Mouse (Mus musculus): ENCODE measurements around the gene Fpr3. TPM values are rescaled to one million over a fixed set of nuclear protein-coding genes. Genes with fewer than 3 reads are reported as not detected.
A peak's percentile ranks its signal among the peaks of the same experiment; 100 is the strongest.

Fpr3 gene
- polyA plus RNA-seq, 2 experiments, result not detected

GRCm38 (mm10) chr17:17845187-17846027, 42.2 kb upstream of the Fpr3 start:
- WGBS, result 72% methylated on average over 10 of the region's 10 CpGs
- Histone ChIP-seq H3K9me3 (ENCODE audit: control insufficient read depth, low read length) (no peaks in the 10 kb centered on the region), H3K4me3 (replicated peaks; ENCODE audit: low read length) (no peak overlapping the region), H3K9ac (ENCODE audit: low read depth, low read length, severe bottlenecking) (no peak overlapping the region), H3K4me2 (replicated peaks; ENCODE audit: low read depth, low read length, severe bottlenecking) (no peak overlapping the region), H3K36me3 (ENCODE audit: control insufficient read depth, insufficient read depth, low read length) (peaks cover 38% of the 10 kb centered on the region), H3K27me3 (ENCODE audit: control insufficient read depth, insufficient read depth, low read length) (no peaks in the 10 kb centered on the region), H3K4me1 (ENCODE audit: control insufficient read depth, insufficient read depth, low read length) (no peaks in the 10 kb centered on the region), H3K27ac (replicated peaks; ENCODE audit: low read depth, low read length) (no peak overlapping the region)
- DNase-seq (ENCODE audit: low spot score) (no peak), ATAC-seq (ENCODE audit: low FRiP score, low read depth) (no peak)
- TF ChIP-seq POLR2A (IDR thresholded peaks at IDR 0.05; ENCODE audit: borderline replicate concordance, extremely low read depth, insufficient read depth, insufficient read length), result no peak

GRCm38 (mm10) chr17:17848988-17849387, 38.7 kb upstream of the Fpr3 start:
- no peak for ATAC-seq (ENCODE audit: low FRiP score, low read depth)
- no peak for DNase-seq (ENCODE audit: low spot score)

GRCm38 (mm10) chr17:17849906-17850712, 37.5 kb upstream of the Fpr3 start:
- DNase-seq (ENCODE audit: low spot score) (no peak), ATAC-seq (ENCODE audit: low FRiP score, low read depth) (no peak)
- 23% methylated on average over 52 of the region's 55 CpGs for WGBS
- Histone ChIP-seq H3K4me3 (replicated peaks; ENCODE audit: low read length) (no peak overlapping the region), H3K9me3 (ENCODE audit: control insufficient read depth, low read length) (no peaks in the 10 kb centered on the region), H3K27me3 (ENCODE audit: control insufficient read depth, insufficient read depth, low read length) (no peaks in the 10 kb centered on the region), H3K4me1 (ENCODE audit: control insufficient read depth, insufficient read depth, low read length) (peaks cover 9% of the 10 kb centered on the region; the same call in 1 of the 2 replicates), H3K4me2 (replicated peaks; ENCODE audit: low read depth, low read length, severe bottlenecking) (no peak overlapping the region), H3K36me3 (ENCODE audit: control insufficient read depth, insufficient read depth, low read length) (peaks cover 18% of the 10 kb centered on the region; the same call in 1 of the 2 replicates), H3K9ac (ENCODE audit: low read depth, low read length, severe bottlenecking) (no peak overlapping the region), H3K27ac (replicated peaks; ENCODE audit: low read depth, low read length) (no peak overlapping the region)
- TF ChIP-seq POLR2A (IDR thresholded peaks at IDR 0.05; ENCODE audit: borderline replicate concordance, extremely low read depth, insufficient read depth, insufficient read length), result no peak

More at GRCm38 (mm10) chr17:17848988-17849387, 38.7 kb upstream of the Fpr3 start:
- Histone ChIP-seq H3K4me1 (ENCODE audit: control insufficient read depth, insufficient read depth, low read length) (no peaks in the 10 kb centered on the region), H3K9ac (ENCODE audit: low read depth, low read length, severe bottlenecking) (no peak overlapping the region), H3K27ac (replicated peaks; ENCODE audit: low read depth, low read length) (no peak overlapping the region), H3K27me3 (ENCODE audit: control insufficient read depth, insufficient read depth, low read length) (no peaks in the 10 kb centered on the region), H3K4me3 (replicated peaks; ENCODE audit: low read length) (no peak overlapping the region), H3K9me3 (ENCODE audit: control insufficient read depth, low read length) (no peaks in the 10 kb centered on the region), H3K4me2 (replicated peaks; ENCODE audit: low read depth, low read length, severe bottlenecking) (no peak overlapping the region), H3K36me3 (ENCODE audit: control insufficient read depth, insufficient read depth, low read length) (peaks cover 15% of the 10 kb centered on the region; the same call in 1 of the 2 replicates)
- 82% methylated on average over 2 of the region's 2 CpGs for WGBS
- TF ChIP-seq POLR2A (IDR thresholded peaks at IDR 0.05; ENCODE audit: borderline replicate concordance, extremely low read depth, insufficient read depth, insufficient read length), result no peak

GRCm38 (mm10) chr17:17855064-17855838, 32.4 kb upstream of the Fpr3 start, which contains the start of gene Has1:
Has1 (minus strand) TSS chr17:17855205.
- H3K4me2 ChIP-seq (replicated peaks; ENCODE audit: low read depth, low read length, severe bottlenecking), result no peak within 1 kb of the TSS
- H3K27me3 ChIP-seq (ENCODE audit: control insufficient read depth, insufficient read depth, low read length), result no peaks in the 10 kb centered on the region
- ATAC-seq (ENCODE audit: low FRiP score, low read depth) (peak; percentile 38; the same call in 1 of the 2 replicates), DNase-seq (ENCODE audit: low spot score) (no peak)
- no peak within 1 kb of the TSS for H3K4me3 ChIP-seq (replicated peaks; ENCODE audit: low read length)
- no peaks in the 10 kb centered on the region for H3K9me3 ChIP-seq (ENCODE audit: control insufficient read depth, low read length)
- TF ChIP-seq POLR2A (IDR thresholded peaks at IDR 0.05; ENCODE audit: borderline replicate concordance, extremely low read depth, insufficient read depth, insufficient read length), result no peak
- WGBS, result 14% methylated on average over 8 of the region's 8 CpGs
- H3K36me3 ChIP-seq (ENCODE audit: control insufficient read depth, insufficient read depth, low read length), result peaks cover 16% of the 10 kb centered on the region
- H3K9ac ChIP-seq (ENCODE audit: low read depth, low read length, severe bottlenecking), result no peak within 1 kb of the TSS
- H3K4me1 ChIP-seq (ENCODE audit: control insufficient read depth, insufficient read depth, low read length), result peaks cover 10% of the 10 kb centered on the region; the same call in 1 of the 2 replicates
- H3K27ac ChIP-seq (replicated peaks; ENCODE audit: low read depth, low read length), result no peak within 1 kb of the TSS
